Mouse (Mus musculus) forebrain, embryonic 14.5 days (tissue): ENCODE measurements around the gene Mup12. TPM values are rescaled to one million over a fixed set of nuclear protein-coding genes. Genes with fewer than 3 reads are reported as not detected.
"Not testable (repeated sequence)": the region's sequence is repeated elsewhere in the genome, so short reads cannot be mapped to it uniquely, and the experiment has no call there.

Source experiments
- ATAC-seq: fragments of 200-750 bp; cut with Nextera tagmentation; 2 replicates; pipeline ENCODE4 v1.8.0; 2017; ENCODE audit warnings: mild to moderate bottlenecking, moderate library complexity
- DNase-seq: peaks from one replicate; pipeline ENCODE4 v3.0.0-alpha.2; 2015; ENCODE audit warnings: low spot score
- H3K27ac ChIP-seq: fragments of 300-500 bp; sonication (generic); 2 replicates; pipeline ENCODE4 v1.5.1; 2014; ENCODE audit warnings: low read depth, mild to moderate bottlenecking, control low read depth, low read length, moderate library complexity
- H3K27me3 ChIP-seq: fragments of 300-500 bp; sonication (generic); replicated peaks from 2 replicates; pipeline ENCODE4 v1.6.1; 2014; ENCODE audit warnings: low read length, control low read depth, mixed read lengths; ENCODE audit not compliant: control insufficient read depth, insufficient read depth
- H3K36me3 ChIP-seq: fragments of 300-500 bp; sonication (generic); 2 replicates; pipeline ENCODE4 v1.6.1; 2014; ENCODE audit warnings: low read length, control low read depth; ENCODE audit not compliant: control insufficient read depth, insufficient read depth
- H3K4me1 ChIP-seq: fragments of 300-500 bp; sonication (generic); 2 replicates; pipeline ENCODE4 v1.6.1; 2014; ENCODE audit warnings: antibody characterized with exemption, low read length, control low read depth; ENCODE audit not compliant: control insufficient read depth, insufficient read depth
- H3K4me2 ChIP-seq: fragments of 300-500 bp; sonication (generic); 2 replicates; pipeline ENCODE4 v1.6.1; 2014; ENCODE audit warnings: mild to moderate bottlenecking, control low read depth, low read length
- H3K4me3 ChIP-seq: fragments of 300-500 bp; sonication (generic); 2 replicates; pipeline ENCODE4 v1.5.1; 2014; ENCODE audit warnings: low read depth, low read length, control low read depth
- H3K9ac ChIP-seq: fragments of 300-500 bp; sonication (generic); 2 replicates; pipeline ENCODE4 v1.6.1; 2014; ENCODE audit warnings: mild to moderate bottlenecking, low read length, control low read depth, moderate library complexity
- H3K9me3 ChIP-seq: fragments of 300-500 bp; sonication (generic); replicated peaks from 2 replicates; pipeline ENCODE4 v1.6.1; 2016; ENCODE audit warnings: low read length, control low read depth, mixed read lengths; ENCODE audit not compliant: control insufficient read depth
- WGBS: fragments of 180-500 bp; shearing (Covaris S2); extraction: QIAGEN DNeasy Blood & Tissue Kit; methylation state at CpG from one replicate; pipeline ENCODE4 v1.1.7; 2014; 5-methylcytosine and 5-hydroxymethylcytosine counted together
- polyA plus RNA-seq: library from polyadenylated mRNA; unstranded; fragments of >200 nt; fragmentation: Nextera tagmentation; extraction: Ambion mirVana; gene quantifications from 2 replicates; pipeline ENCODE4 v1.2.1, GENCODE M21; 2014

Mup12 gene
- polyA plus RNA-seq, result not detected in 2 replicates

GRCm38 (mm10) chr4:60741226-60741625, at the start of gene Mup12:
Gene Mup12 (minus strand): TSS chr4:60741326.
- H3K4me3 ChIP-seq, H3K4me2 ChIP-seq, H3K4me1 ChIP-seq, H3K9me3 ChIP-seq, H3K9ac ChIP-seq, DNase-seq, H3K27ac ChIP-seq, H3K27me3 ChIP-seq, ATAC-seq, H3K36me3 ChIP-seq: not testable (repeated sequence)
- 91% methylated on average over 3 of the region's 4 CpGs for WGBS

Other genes with a start within 250 kb of the Mup12 start
- not detected in 2 replicates for gene Mup1, start 239.4 kb downstream of the Mup12 start, polyA plus RNA-seq
- not detected in 2 replicates for gene Mup10, start 159.1 kb downstream of the Mup12 start, polyA plus RNA-seq
- gene Mup11, start 78.9 kb downstream of the Mup12 start, polyA plus RNA-seq, result not detected in 2 replicates
- gene Mup22, start 80.1 kb upstream of the Mup12 start, polyA plus RNA-seq, result not detected in 2 replicates